Mouse (Mus musculus) lung, embryonic 16.5 days (tissue): ENCODE results near the gene Ehd2. TPM values are rescaled to one million over a fixed set of nuclear protein-coding genes. Genes with fewer than 3 reads are reported as not detected.
A peak's percentile ranks its signal among the peaks of the same experiment; 100 is the strongest.

Experiments used
- ATAC-seq: fragments of 200-750 bp; cut with Nextera tagmentation; 2 replicates; pipeline ENCODE4 v1.8.0; 2017; ENCODE audit warnings: low read depth, mild to moderate bottlenecking, moderate library complexity
- H3K27ac ChIP-seq: fragments of 300-500 bp; sonication (generic); 2 replicates; pipeline ENCODE4 v1.5.1; 2014; ENCODE audit warnings: mild to moderate bottlenecking, control low read depth, low read length
- H3K27me3 ChIP-seq: fragments of 300-500 bp; sonication (generic); 2 replicates; pipeline ENCODE4 v1.6.1; 2014; ENCODE audit warnings: low read depth, low read length, mixed read lengths; ENCODE audit not compliant: control insufficient read depth, insufficient read depth
- H3K36me3 ChIP-seq: fragments of 300-500 bp; sonication (generic); 2 replicates; pipeline ENCODE4 v1.6.1; 2014; ENCODE audit warnings: low read length; ENCODE audit not compliant: control insufficient read depth, insufficient read depth
- H3K4me1 ChIP-seq: fragments of 300-500 bp; sonication (generic); replicated peaks from 2 replicates; pipeline ENCODE4 v1.6.1; 2014; ENCODE audit warnings: low read length, mixed read lengths; ENCODE audit not compliant: control insufficient read depth, insufficient read depth
- H3K4me2 ChIP-seq: fragments of 300-500 bp; sonication (generic); 2 replicates; pipeline ENCODE4 v1.6.1; 2014; ENCODE audit warnings: low read depth, low read length, control low read depth
- H3K4me3 ChIP-seq: fragments of 300-500 bp; sonication (generic); 2 replicates; pipeline ENCODE4 v1.5.1; 2014; ENCODE audit warnings: mild to moderate bottlenecking, low read length, control low read depth
- H3K9ac ChIP-seq: fragments of 300-500 bp; sonication (generic); 2 replicates; pipeline ENCODE4 v1.6.1; 2014; ENCODE audit warnings: low read length, control low read depth
- H3K9me3 ChIP-seq: fragments of 300-500 bp; sonication (generic); 2 replicates; pipeline ENCODE4 v1.6.1; 2016; ENCODE audit warnings: low read length; ENCODE audit not compliant: control insufficient read depth
- WGBS: fragments of 180-500 bp; shearing (Covaris S2); extraction: QIAGEN DNeasy Blood & Tissue Kit; methylation state at CpG from one replicate; pipeline ENCODE4 v1.1.7; 2014; 5-methylcytosine and 5-hydroxymethylcytosine counted together
- polyA plus RNA-seq: library from polyadenylated mRNA; unstranded; fragments of >200 nt; fragmentation: Nextera tagmentation; extraction: Ambion mirVana; gene quantifications from 2 replicates; pipeline ENCODE4 v1.2.1, GENCODE M21; 2015

The Ehd2 gene
- polyA plus RNA-seq, 1 experiment from 2014 or later = 109 TPM

DNA sequence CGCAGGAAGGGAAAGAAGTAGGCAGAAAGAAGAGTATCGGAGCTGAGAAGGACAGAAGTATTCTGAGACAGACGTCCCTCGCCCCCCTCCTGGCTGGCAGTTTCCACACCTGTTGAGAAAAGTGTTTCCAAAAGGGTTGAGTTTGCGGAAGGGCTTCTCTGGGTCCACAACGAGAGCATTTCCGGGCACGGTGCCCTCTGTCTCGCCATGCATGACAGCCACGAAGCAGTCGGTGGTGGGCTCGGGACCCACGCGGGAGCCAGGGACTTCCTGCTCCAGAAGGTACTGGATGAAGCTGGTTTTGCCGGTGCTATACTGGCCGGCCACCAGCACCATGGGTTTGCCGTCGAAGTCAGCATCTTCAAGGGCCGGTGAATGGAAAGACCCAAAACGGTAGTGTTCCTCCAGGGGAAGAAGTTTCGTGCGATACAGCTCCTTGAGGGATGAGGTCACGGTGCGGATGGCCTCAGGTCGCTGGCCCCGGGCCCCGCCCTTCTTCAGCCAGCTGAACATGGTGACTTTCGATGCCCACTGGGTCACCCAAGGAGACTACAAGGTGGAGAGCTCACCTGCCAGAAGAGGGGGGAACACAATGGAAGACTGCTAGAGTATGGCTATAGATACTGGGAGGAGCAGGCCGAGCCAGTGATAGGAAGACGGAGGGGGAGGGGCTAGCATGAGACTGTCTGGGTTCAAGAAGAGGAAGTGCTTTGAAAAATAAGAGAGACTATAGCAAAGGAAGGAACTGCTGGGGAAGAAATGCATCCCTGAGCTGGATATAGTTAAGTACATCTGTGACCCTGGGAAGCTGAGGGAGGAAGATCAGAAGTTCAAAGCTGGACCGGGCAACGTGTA is 3.3 kb downstream of the Ehd2 start:
- 69% methylated on average over 32 of the region's 32 CpGs for WGBS
- Histone ChIP-seq H3K9me3 (no peaks in the 10 kb centered on the region), H3K4me3 (peak overlapping the region; percentile 22; the same call in 1 of the 2 replicates), H3K27me3 (no peaks in the 10 kb centered on the region), H3K9ac (peak overlapping the region; percentile 48; the same call in 1 of the 2 replicates), H3K36me3 (peaks cover 9% of the 10 kb centered on the region), H3K27ac (peak overlapping the region; percentile 93), H3K4me1 (peaks cover 59% of the 10 kb centered on the region), H3K4me2 (peak overlapping the region; percentile 59)
- ATAC-seq = no peak

DNA sequence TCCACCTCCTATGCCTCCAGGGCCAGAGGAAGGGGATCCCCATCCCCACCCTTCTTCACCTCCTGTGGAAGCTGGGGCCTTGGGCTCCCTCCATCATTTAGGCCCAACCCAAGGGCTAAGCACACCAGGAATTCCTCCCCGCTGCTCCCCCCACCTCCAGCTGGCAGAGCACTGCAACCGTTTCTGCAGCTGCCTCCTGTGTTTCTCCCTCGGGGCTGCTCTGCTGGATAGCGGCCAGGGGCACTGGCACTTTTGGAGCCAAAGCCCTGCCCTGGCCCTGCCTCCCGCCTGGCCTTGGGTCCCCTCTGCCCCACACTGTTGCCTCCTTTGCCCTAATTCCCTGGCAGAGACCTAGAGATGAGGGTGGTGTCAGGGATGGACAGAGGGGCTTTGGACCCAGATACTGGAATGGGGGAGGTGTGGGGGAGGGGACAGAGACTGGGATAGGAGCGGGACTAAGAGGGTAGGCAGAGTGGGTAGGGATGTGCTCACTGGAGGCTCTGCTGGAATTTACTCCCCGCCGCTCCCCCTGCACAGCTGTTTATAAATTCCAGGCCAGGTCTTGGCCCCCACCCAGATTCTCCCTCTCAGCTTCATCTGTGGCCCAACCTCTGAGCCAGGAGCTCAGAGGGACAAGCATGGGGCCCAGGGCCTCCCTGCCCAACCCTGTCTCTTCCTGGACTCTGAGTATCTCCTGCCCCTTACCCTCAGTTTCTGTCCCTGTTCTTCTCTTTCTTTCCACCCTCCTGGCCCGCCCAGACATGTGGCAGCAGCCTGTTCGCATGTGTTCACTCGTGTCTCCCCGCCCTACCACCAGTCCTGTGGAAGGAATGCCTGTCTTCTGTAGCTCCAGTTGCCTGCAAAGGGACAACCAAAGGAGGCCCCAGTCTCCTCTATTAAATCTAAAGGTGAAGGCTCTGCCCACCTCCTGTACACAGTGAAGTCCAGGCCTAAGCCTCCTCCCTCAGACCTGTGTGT is 4.8 kb downstream of the Ehd2 start:
- Histone ChIP-seq H3K4me2 (peak overlapping the region; percentile 59), H3K4me1 (peaks cover 59% of the 10 kb centered on the region), H3K27me3 (no peaks in the 10 kb centered on the region), H3K36me3 (peaks cover 20% of the 10 kb centered on the region), H3K4me3 (peak overlapping the region; percentile 6), H3K9ac (peak overlapping the region; percentile 45), H3K27ac (peak overlapping the region; percentile 93), H3K9me3 (no peaks in the 10 kb centered on the region)
- ATAC-seq = peak; percentile 86
- WGBS = 7% methylated on average over 12 of the region's 12 CpGs

DNA sequence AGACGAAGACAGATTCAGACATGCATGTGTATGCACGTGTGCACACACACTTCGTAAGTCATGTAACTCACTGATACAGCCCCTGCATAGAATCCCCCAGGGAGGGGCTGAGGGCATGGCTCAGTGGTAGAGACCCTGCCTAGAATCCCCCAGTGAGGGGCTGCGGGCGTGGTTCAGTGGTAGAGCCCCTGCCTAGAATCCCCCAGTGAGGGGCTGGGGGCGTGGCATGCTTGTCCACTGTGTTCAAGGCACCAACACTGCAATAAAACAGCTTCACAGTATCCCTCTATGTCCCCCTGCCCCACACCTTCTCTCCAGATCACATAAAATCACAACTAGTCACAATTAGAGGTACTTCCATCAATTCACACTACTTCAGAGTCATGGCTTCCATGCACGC is 5.6 kb downstream of the Ehd2 start:
- H3K9ac ChIP-seq = peak overlapping the region; percentile 8
- H3K4me2 ChIP-seq = peak overlapping the region; percentile 59
- H3K9me3 ChIP-seq = no peaks in the 10 kb centered on the region
- WGBS = 71% methylated on average over 7 of the region's 7 CpGs
- peaks cover 25% of the 10 kb centered on the region for H3K36me3 ChIP-seq
- H3K27me3 ChIP-seq = no peaks in the 10 kb centered on the region
- peaks cover 59% of the 10 kb centered on the region for H3K4me1 ChIP-seq
- ATAC-seq = no peak
- peak overlapping the region; percentile 93 for H3K27ac ChIP-seq
- no peak overlapping the region; the same call in 1 of the 2 replicates for H3K4me3 ChIP-seq

DNA sequence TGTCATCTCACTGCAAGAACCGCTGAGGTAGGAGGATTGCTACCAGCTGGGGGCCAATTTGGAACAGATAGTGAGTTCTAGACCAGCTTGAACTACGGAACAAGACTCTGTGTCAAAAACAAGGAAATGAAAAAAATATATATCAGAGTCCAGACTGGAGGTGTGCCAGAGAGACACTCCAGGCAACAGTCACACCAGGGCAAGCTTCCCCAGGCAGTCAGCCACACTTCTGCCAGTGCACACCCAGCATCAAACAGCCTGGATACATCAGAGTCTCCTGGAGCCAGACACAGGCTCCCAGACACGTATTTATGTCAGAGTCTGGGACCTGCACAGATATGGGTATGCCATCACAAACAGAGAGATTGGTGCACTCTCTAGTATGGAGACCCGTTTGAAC is 6.1 kb downstream of the Ehd2 start:
- peaks cover 28% of the 10 kb centered on the region for H3K36me3 ChIP-seq
- H3K4me1 ChIP-seq = peaks cover 58% of the 10 kb centered on the region
- H3K9ac ChIP-seq = peak overlapping the region; percentile 8; the same call in 1 of the 2 replicates
- no peaks in the 10 kb centered on the region for H3K9me3 ChIP-seq
- WGBS = 40% methylated on average over 4 of the region's 4 CpGs
- no peak for ATAC-seq
- peak overlapping the region; percentile 93 for H3K27ac ChIP-seq
- no peak overlapping the region for H3K4me3 ChIP-seq
- H3K27me3 ChIP-seq = no peaks in the 10 kb centered on the region
- 0 out of 2 replicates have a peak overlapping the region, but pooled peaks have one; percentile 5 for H3K4me2 ChIP-seq

DNA sequence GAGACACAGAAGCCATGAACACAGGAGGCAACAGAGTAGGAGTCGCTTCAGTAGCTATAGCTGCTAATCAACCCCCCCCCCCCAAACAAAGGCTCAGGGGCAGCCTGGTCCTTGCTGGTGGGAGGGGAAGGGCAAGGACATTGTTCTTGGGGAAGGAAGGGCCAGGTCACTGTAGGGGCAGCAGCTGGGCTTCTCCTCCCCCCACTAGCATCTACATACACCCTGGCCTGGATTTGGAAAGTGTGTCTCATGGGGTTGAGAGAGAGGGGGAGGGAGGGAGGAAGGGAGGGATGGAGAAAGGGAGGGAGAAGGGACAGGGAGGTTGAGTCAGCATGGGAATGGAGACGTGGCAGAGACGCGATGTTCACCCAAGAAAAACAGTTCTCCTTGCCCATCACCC is 6.7 kb downstream of the Ehd2 start:
- Histone ChIP-seq H3K9ac (no peak overlapping the region), H3K9me3 (no peaks in the 10 kb centered on the region), H3K4me3 (no peak overlapping the region), H3K27ac (peak overlapping the region; percentile 67), H3K4me1 (peaks cover 57% of the 10 kb centered on the region), H3K4me2 (0 out of 2 replicates have a peak overlapping the region, but pooled peaks have one; percentile 5), H3K36me3 (peaks cover 28% of the 10 kb centered on the region), H3K27me3 (no peaks in the 10 kb centered on the region)
- 48% methylated on average over 4 of the region's 4 CpGs for WGBS
- no peak for ATAC-seq

DNA sequence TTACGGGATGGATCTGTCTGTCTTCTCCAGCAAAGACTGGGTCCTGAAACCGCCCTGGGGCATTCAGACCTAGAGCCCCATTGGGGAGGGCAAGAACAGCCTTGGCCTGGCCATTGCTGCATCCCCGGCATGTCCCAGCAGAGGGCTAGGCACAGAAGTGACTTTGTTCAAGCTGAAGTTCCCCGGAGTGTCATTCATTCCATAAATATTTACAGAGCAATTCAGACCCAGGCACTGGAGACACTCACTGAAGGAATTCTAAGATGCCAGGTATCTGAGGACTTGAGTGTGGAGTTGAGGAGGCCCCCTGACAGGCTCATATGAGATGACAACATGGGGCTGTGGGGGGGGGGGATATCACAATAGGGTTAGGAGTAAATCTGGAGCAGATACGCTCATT is 11.2 kb downstream of the Ehd2 start:
- ATAC-seq = peak; percentile 50
- H3K4me2 ChIP-seq = peak overlapping the region; percentile 44; the same call in 1 of the 2 replicates
- WGBS = 37% methylated on average over 5 of the region's 5 CpGs
- peak overlapping the region; percentile 92 for H3K27ac ChIP-seq
- peaks cover 24% of the 10 kb centered on the region for H3K4me1 ChIP-seq
- H3K9ac ChIP-seq = peak overlapping the region; percentile 25; the same call in 1 of the 2 replicates
- H3K27me3 ChIP-seq = no peaks in the 10 kb centered on the region
- peaks cover 53% of the 10 kb centered on the region for H3K36me3 ChIP-seq
- no peaks in the 10 kb centered on the region for H3K9me3 ChIP-seq
- no peak overlapping the region for H3K4me3 ChIP-seq

DNA sequence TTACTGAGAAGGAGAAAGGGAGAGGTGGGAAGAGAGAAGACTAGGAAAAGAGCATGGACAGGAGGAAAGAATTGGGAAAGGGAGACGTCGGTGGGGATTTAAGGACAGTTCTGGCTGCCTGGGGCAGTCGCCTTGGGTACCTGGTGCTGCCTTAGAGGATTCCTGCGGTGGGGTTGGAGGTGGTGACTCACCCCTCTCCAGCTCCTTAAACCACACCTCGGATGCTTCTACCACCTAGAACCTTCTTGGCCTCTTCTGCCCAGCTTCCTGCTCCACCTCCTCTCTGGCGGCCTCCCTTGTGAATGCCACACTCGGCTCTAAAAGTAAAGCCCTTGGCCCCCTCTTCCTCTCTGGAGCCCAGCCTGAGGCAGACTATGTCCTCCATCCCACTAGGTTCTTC is 11.9 kb downstream of the Ehd2 start:
- Histone ChIP-seq H3K4me3 (peak overlapping the region; percentile 20), H3K9me3 (no peaks in the 10 kb centered on the region), H3K4me2 (peak overlapping the region; percentile 44), H3K27ac (peak overlapping the region; percentile 92), H3K36me3 (peaks cover 57% of the 10 kb centered on the region), H3K9ac (peak overlapping the region; percentile 25; the same call in 1 of the 2 replicates), H3K27me3 (no peaks in the 10 kb centered on the region), H3K4me1 (peaks cover 18% of the 10 kb centered on the region)
- 21% methylated on average over 7 of the region's 7 CpGs for WGBS
- peak; percentile 71 for ATAC-seq

DNA sequence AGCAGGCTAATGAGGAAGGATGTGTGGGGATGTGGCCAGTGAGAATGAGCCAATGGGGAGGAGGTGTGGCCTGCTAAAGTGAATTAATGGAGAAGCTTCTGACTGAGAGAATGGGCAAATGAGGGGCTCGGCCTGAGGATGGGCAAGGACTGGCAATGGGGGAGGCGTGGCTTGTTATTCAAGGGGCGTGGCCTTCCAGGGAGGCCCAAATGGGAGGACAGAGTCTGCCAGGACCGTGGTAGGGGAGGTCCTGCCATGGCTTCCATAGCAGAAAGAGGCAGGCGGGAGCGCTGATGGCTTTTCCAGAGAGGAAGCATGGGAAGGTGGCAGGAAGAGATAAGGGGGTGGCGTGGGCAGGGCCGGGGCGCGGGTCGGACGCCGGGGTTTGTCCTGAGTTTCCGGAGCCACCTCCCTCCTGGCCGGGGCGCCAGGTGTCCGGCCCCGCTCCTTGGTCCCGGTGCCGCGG is 12.4 kb downstream of the Ehd2 start:
- WGBS = 15% methylated on average over 20 of the region's 21 CpGs
- Histone ChIP-seq H3K4me1 (peaks cover 18% of the 10 kb centered on the region), H3K4me3 (peak overlapping the region; percentile 20), H3K9me3 (no peaks in the 10 kb centered on the region), H3K36me3 (peaks cover 60% of the 10 kb centered on the region), H3K9ac (0 out of 2 replicates have a peak overlapping the region, but pooled peaks have one; percentile 12), H3K27ac (peak overlapping the region; percentile 92), H3K4me2 (peak overlapping the region; percentile 44), H3K27me3 (no peaks in the 10 kb centered on the region)
- peak; percentile 71 for ATAC-seq
